Mouse (Mus musculus): ENCODE results near the gene Fam117a. TPM values are rescaled to one million over a fixed set of nuclear protein-coding genes. Genes with fewer than 3 reads are reported as not detected.
A peak's percentile ranks its signal among the peaks of the same experiment; 100 is the strongest.

The Fam117a gene
- polyA plus RNA-seq, 1 experiment from 2014 or later, result 3.7 TPM

GRCm38 (mm10) chr11:95354228-95354944 lies 17.6 kb downstream of the Fam117a start:
- Histone ChIP-seq H3K36me3 (no peaks in the 10 kb centered on the region), H3K4me2 (no peak overlapping the region), H3K4me3 (no peak overlapping the region), H3K27ac (replicated peaks) (no peak overlapping the region), H3K4me1 (replicated peaks) (peaks cover 15% of the 10 kb centered on the region), H3K9me3 (no peaks in the 10 kb centered on the region), H3K27me3 (no peaks in the 10 kb centered on the region), H3K9ac (no peak overlapping the region)
- 81% methylated on average over 14 of the region's 14 CpGs for WGBS
- ATAC-seq (ENCODE audit: low read depth), result no peak

DNA sequence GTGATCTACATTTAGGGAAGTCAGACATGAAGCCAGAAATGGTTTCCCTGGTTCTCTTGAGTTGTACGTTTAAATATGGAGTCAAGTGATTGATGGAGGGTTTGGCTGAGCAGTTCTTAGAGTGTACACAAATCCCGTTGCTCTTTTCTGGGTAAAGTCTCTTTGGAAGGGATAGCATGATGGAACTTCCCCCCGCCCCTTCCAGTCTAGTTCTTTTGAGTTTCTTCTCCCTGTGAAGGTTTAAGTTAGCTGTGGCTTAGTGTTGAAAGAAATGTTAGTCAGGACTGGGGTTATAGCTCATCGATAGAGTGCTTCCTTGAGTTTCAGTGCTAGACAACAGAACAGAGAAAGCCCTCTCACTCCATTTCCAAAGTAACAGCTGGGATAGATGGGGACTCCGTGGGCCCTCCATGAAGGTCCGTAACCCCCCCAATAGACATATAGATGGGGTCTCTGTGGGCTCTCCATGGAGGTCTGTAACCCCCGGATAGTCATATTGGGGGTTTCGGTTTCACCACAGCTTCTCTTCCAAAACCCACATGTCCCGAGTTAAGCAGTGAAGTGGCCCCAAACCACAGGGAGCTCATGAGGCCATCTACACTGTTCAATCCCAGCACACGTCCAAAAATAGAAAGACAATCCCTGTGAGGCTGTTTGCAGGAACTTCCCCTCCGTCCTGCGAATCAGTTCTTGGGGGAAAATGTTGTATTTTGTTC lies 18.3 kb downstream of the Fam117a start:
- no peaks in the 10 kb centered on the region for H3K27me3 ChIP-seq
- H3K27ac ChIP-seq (replicated peaks), result no peak overlapping the region
- ATAC-seq (ENCODE audit: low read depth), result no peak
- 88% methylated on average over 12 of the region's 12 CpGs for WGBS
- no peaks in the 10 kb centered on the region for H3K36me3 ChIP-seq
- no peak overlapping the region for H3K4me2 ChIP-seq
- H3K4me1 ChIP-seq (replicated peaks), result peaks cover 15% of the 10 kb centered on the region
- no peak overlapping the region for H3K4me3 ChIP-seq
- no peaks in the 10 kb centered on the region for H3K9me3 ChIP-seq
- no peak overlapping the region for H3K9ac ChIP-seq

DNA sequence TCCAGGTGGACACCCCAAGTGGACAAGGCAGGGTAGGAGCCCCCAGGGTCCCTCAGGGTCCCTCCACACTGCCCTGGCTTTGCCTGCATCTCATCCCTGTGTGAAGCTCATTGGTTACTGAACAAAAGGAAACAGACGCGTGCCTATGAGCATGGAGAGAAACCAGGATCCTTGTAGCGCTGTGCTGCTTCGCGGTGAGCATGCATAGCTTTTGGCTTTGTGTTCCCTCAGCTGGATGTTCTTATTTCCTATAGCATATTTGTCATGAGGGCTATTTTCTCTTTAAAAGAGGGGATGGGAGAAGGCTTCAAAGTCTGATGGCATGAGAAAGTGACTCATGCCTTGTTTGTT lies 18.8 kb downstream of the Fam117a start:
- no peaks in the 10 kb centered on the region for H3K9me3 ChIP-seq
- no peak overlapping the region for H3K27ac ChIP-seq (replicated peaks)
- no peak for ATAC-seq (ENCODE audit: low read depth)
- 93% methylated on average over 5 of the region's 5 CpGs for WGBS
- no peak overlapping the region for H3K4me3 ChIP-seq
- H3K27me3 ChIP-seq, result no peaks in the 10 kb centered on the region
- H3K36me3 ChIP-seq, result no peaks in the 10 kb centered on the region
- no peak overlapping the region for H3K9ac ChIP-seq
- H3K4me2 ChIP-seq, result no peak overlapping the region
- peaks cover 15% of the 10 kb centered on the region for H3K4me1 ChIP-seq (replicated peaks)

GRCm38 (mm10) chr11:95356039-95356438 lies 19.2 kb downstream of the Fam117a start:
- no peak overlapping the region for H3K4me2 ChIP-seq
- H3K27me3 ChIP-seq, result no peaks in the 10 kb centered on the region
- H3K4me1 ChIP-seq (replicated peaks), result peaks cover 15% of the 10 kb centered on the region
- no peak for ATAC-seq (ENCODE audit: low read depth)
- no peak overlapping the region for H3K9ac ChIP-seq
- H3K9me3 ChIP-seq, result no peaks in the 10 kb centered on the region
- no peaks in the 10 kb centered on the region for H3K36me3 ChIP-seq
- H3K27ac ChIP-seq (replicated peaks), result peak overlapping the region; percentile 55
- H3K4me3 ChIP-seq, result no peak overlapping the region
- 89% methylated on average over 7 of the region's 7 CpGs for WGBS

DNA sequence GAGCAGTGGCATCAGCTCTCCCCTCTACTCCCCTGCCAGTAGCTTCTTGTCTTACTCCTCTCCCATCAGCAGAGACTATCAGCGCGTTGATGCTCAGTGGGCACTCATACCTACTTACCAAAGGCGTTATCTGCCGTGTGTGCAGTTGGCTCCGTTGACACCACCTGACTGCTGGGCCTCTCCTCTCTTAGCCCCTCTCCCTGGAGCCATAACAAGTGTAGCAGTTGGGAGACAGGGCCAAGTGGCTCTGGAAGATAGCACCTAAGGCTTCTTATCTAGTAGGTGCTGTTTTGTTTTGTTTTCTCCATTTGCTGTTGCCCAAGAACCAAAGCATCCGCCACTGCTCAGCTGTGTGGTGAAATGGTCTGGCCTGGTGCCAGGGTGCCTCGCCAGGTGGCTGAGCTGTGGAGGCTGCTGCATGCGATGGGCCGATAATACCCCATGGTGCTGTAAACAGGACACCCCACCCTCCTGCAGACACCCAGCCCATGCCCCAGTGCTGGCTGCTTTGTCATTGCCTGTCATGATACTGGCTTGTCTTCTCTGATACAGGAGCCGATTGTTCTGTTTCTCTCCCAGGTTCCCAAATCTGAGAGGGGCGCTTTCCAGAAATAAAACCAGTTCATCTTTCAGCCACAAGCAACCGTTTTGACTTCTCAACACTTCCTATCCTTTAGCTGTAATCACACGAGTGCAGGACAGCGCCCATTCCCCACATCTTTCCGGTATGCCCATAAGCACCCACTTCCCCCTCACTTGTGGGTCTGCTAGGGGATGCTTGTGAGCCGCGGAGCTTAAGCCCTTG lies 19.9 kb downstream of the Fam117a start:
- 73% methylated on average over 17 of the region's 17 CpGs for whole genome bisulfite sequencing
- Histone ChIP-seq H3K4me2 (no peak overlapping the region), H3K27ac (replicated peaks) (peak overlapping the region; percentile 55), H3K9ac (no peak overlapping the region), H3K4me3 (no peak overlapping the region), H3K4me1 (replicated peaks) (peaks cover 15% of the 10 kb centered on the region), H3K36me3 (no peaks in the 10 kb centered on the region), H3K9me3 (no peaks in the 10 kb centered on the region), H3K27me3 (no peaks in the 10 kb centered on the region)
- ATAC-seq (ENCODE audit: low read depth), result peak; percentile 75

- Histone ChIP-seq H3K9me3 (no peaks in the 10 kb centered on the region), H3K27ac (replicated peaks) (no peak overlapping the region), H3K4me3 (no peak overlapping the region), H3K27me3 (no peaks in the 10 kb centered on the region), H3K4me1 (replicated peaks) (peaks cover 15% of the 10 kb centered on the region), H3K36me3 (no peaks in the 10 kb centered on the region), H3K4me2 (no peak overlapping the region), H3K9ac (0 out of 2 replicates have a peak overlapping the region, but pooled peaks have one; percentile 8)
- 65% methylated on average over 3 of the region's 3 CpGs for WGBS
- no peak for ATAC-seq (ENCODE audit: low read depth)
Observed at GRCm38 (mm10) chr11:95358263-95358662, 21.4 kb downstream of the Fam117a start.

GRCm38 (mm10) chr11:95364388-95364787 lies 27.6 kb downstream of the Fam117a start:
- Histone ChIP-seq H3K9ac (no peak overlapping the region), H3K27ac (replicated peaks) (no peak overlapping the region), H3K4me1 (replicated peaks) (no peaks in the 10 kb centered on the region), H3K4me2 (no peak overlapping the region), H3K27me3 (no peaks in the 10 kb centered on the region), H3K4me3 (no peak overlapping the region), H3K9me3 (no peaks in the 10 kb centered on the region), H3K36me3 (no peaks in the 10 kb centered on the region)
- 86% methylated on average over 5 of the region's 5 CpGs for WGBS
- no peak for ATAC-seq (ENCODE audit: low read depth)

DNA sequence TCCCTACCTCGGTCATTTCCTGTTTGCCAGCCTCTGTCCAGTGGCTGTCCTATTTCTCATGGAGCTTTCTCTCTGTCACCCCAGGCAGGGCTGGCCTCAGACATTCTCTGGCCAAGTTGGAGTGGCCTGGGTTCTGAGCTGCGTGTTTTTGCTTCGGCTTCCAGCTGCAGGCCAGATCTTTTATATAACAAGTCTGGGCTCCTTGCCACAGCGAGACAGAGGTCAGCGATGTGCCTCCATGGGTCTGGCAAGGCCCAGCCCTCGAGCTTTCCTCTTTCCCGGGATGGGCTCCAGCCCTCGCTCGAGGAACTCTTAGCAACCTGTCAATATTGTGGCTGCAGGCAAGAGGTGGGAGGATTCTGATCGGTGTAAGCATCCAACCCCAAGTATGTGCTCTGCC lies 28.8 kb downstream of the Fam117a start:
- 82% methylated on average over 10 of the region's 10 CpGs for WGBS
- no peak for ATAC-seq (ENCODE audit: low read depth)

GRCm38 (mm10) chr11:95366280-95366897 lies 29.6 kb downstream of the Fam117a start:
- Histone ChIP-seq H3K4me3 (no peak overlapping the region), H3K27me3 (no peaks in the 10 kb centered on the region), H3K4me1 (replicated peaks) (no peaks in the 10 kb centered on the region), H3K9ac (no peak overlapping the region), H3K4me2 (no peak overlapping the region), H3K36me3 (no peaks in the 10 kb centered on the region; the same call in 1 of the 2 replicates), H3K27ac (replicated peaks) (no peak overlapping the region), H3K9me3 (no peaks in the 10 kb centered on the region)
- ATAC-seq (ENCODE audit: low read depth), result no peak
- 84% methylated on average over 6 of the region's 6 CpGs for whole genome bisulfite sequencing

More for the DNA sequence above, 28.8 kb downstream of the Fam117a start:
- no peaks in the 10 kb centered on the region; the same call in 1 of the 2 replicates for H3K36me3 ChIP-seq
- H3K4me3 ChIP-seq, result no peak overlapping the region
- H3K9me3 ChIP-seq, result no peaks in the 10 kb centered on the region
- no peaks in the 10 kb centered on the region for H3K27me3 ChIP-seq
- no peaks in the 10 kb centered on the region for H3K4me1 ChIP-seq (replicated peaks)
- H3K27ac ChIP-seq (replicated peaks), result 0 out of 2 replicates have a peak overlapping the region, but pooled peaks have one; percentile 28
- no peak overlapping the region for H3K4me2 ChIP-seq
- no peak overlapping the region for H3K9ac ChIP-seq

DNA sequence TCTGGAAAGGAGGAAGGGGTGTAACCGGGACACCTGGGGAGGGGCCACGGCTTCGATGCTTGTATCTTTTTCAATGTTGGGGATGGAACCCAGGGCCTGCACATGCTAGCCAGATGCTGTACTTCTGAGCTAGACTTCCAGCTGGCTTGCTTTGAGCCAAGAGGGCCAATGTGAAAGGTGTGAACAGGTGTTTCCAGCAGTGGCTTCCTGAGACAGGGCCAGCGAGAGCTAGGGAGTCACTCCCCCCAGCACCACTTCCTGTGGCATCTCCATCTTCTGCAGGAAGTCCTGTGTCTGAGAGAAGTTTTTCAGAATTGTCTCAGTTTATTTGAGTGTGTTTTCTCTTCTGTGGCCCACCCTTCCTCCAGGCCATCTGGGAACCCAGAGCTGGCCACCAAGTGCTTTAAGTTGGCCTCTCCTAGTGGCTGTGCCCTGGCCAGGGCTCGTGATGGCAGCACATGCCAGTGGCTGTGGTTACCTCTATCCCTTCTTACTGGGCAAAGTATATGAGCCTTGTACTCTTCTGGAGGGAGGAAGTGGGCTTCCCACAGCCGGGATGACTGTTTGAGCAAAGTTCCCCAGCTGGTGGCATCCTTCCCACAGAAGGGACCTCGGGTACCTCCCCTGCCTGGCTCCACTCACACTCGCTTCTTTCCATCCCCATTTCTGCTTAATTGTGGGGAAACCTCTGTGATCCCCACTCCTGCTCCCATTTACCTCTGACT lies 30.4 kb downstream of the Fam117a start:
- Histone ChIP-seq H3K36me3 (no peaks in the 10 kb centered on the region; the same call in 1 of the 2 replicates), H3K9ac (no peak overlapping the region), H3K4me1 (replicated peaks) (no peaks in the 10 kb centered on the region), H3K4me2 (no peak overlapping the region), H3K27me3 (no peaks in the 10 kb centered on the region), H3K4me3 (no peak overlapping the region), H3K27ac (replicated peaks) (no peak overlapping the region), H3K9me3 (no peaks in the 10 kb centered on the region)
- WGBS, result 84% methylated on average over 8 of the region's 8 CpGs
- ATAC-seq (ENCODE audit: low read depth), result no peak

GRCm38 (mm10) chr11:95368231-95368823 lies 31.5 kb downstream of the Fam117a start:
- H3K9me3 ChIP-seq, result no peaks in the 10 kb centered on the region
- WGBS, result 95% methylated on average over 8 of the region's 8 CpGs
- ATAC-seq (ENCODE audit: low read depth), result no peak

More at GRCm38 (mm10) chr11:95368231-95368823, 31.5 kb downstream of the Fam117a start:
- H3K36me3 ChIP-seq, result peaks cover 3% of the 10 kb centered on the region; the same call in 1 of the 2 replicates
- H3K4me1 ChIP-seq (replicated peaks), result no peaks in the 10 kb centered on the region
- H3K4me3 ChIP-seq, result no peak overlapping the region
- H3K27me3 ChIP-seq, result no peaks in the 10 kb centered on the region
- H3K27ac ChIP-seq (replicated peaks), result no peak overlapping the region
- H3K4me2 ChIP-seq, result no peak overlapping the region
- H3K9ac ChIP-seq, result no peak overlapping the region

All from neural tube, embryonic 13.5 days (tissue).